Mouse (Mus musculus) testis, adult 2 months (tissue): ENCODE results near the gene Hmgcll1.

Experiments
- CTCF ChIP-seq: fragments of 200-500 bp; IDR thresholded peaks from 2 replicates; pipeline ENCODE4 v1.5.1; 2012; ENCODE audit warnings: low read depth, mild to moderate bottlenecking, inconsistent platforms, low read length, moderate library complexity; ENCODE audit not compliant: control insufficient read depth, insufficient read depth, insufficient replicate concordance
- POLR2A ChIP-seq: fragments of 200-500 bp; IDR thresholded peaks from 2 replicates; pipeline ENCODE4 v1.6.1; 2012; ENCODE audit warnings: low read depth, mild to moderate bottlenecking, inconsistent platforms, low read length, moderate library complexity; ENCODE audit not compliant: control insufficient read depth

DNA sequence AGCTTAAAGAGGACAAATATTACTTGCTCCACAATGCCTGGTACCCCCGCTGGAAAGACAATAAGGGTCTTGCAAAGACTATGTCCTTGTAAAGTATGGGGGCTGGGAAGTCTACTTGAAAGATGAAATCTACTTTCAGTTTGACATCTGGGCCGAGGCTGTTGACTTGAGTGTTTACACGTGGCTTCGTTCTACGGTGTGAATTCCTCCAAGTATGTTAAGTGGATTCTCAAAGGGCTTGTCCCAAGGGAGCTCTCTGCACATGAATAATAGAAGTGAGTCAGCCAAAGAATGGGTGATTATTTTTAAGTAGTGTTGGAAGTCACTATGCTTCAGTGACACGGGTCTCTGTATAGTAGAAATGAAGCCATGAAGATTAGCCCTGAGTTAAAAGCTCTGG is 11.0 kb upstream of the Hmgcll1 start:
- TF ChIP-seq POLR2A, result no peak
- TF ChIP-seq CTCF, result no peak
